Mouse (Mus musculus): Measurements from ENCODE around the gene Tma7. TPM values are rescaled to one million over a fixed set of nuclear protein-coding genes. Genes with fewer than 3 reads are reported as not detected.

Tma7 gene
- polyA plus RNA-seq, 1 experiment from 2014 or later = 752 TPM

- H3K4me1 ChIP-seq = peaks cover 24% of the 10 kb centered on the region
- H3K9ac ChIP-seq (replicated peaks) = peak overlapping the region; percentile 61
- WGBS = 19% methylated on average over 8 of the region's 8 CpGs
- peak overlapping the region; percentile 43; the same call in 1 of the 2 replicates for H3K27ac ChIP-seq (replicated peaks)
- H3K4me2 ChIP-seq = peak overlapping the region; percentile 93
- ATAC-seq (ENCODE audit: low FRiP score) = 0 out of 2 replicates have a peak, but pooled peaks have one; percentile 31
- H3K4me3 ChIP-seq (replicated peaks) = peak overlapping the region; percentile 59
- no peaks in the 10 kb centered on the region for H3K9me3 ChIP-seq (replicated peaks)
- H3K36me3 ChIP-seq = no peaks in the 10 kb centered on the region
- no peaks in the 10 kb centered on the region for H3K27me3 ChIP-seq (replicated peaks)
These were observed 43.5 kb downstream of the Tma7 start for GRCm38 (mm10) chr9:109038901-109039364.

- peak within 1 kb of the TSS; percentile 43; the same call in 1 of the 2 replicates for H3K27ac ChIP-seq (replicated peaks)
- H3K9ac ChIP-seq (replicated peaks) = peak within 1 kb of the TSS; percentile 61
- ATAC-seq (ENCODE audit: low FRiP score) = peak; percentile 80
- WGBS = under 1% methylated on average over 35 of the region's 40 CpGs
- peak within 1 kb of the TSS; percentile 93 for H3K4me2 ChIP-seq
- no peaks in the 10 kb centered on the region for H3K27me3 ChIP-seq (replicated peaks)
- H3K4me3 ChIP-seq (replicated peaks) = peak within 1 kb of the TSS; percentile 59
- peaks cover 24% of the 10 kb centered on the region for H3K4me1 ChIP-seq
- H3K36me3 ChIP-seq = no peaks in the 10 kb centered on the region
- H3K9me3 ChIP-seq (replicated peaks) = no peaks in the 10 kb centered on the region
These were observed 44.1 kb downstream of the Tma7 start, which contains the start of gene Shisa5 for GRCm38 (mm10) chr9:109038086-109038895. TSS of gene Shisa5 (plus strand) at chr9:109038565.

GRCm38 (mm10) chr9:109032435-109032834 is 50.0 kb downstream of the Tma7 start:
- Histone ChIP-seq H3K27ac (replicated peaks) (no peak overlapping the region), H3K27me3 (replicated peaks) (no peaks in the 10 kb centered on the region), H3K4me3 (replicated peaks) (no peak overlapping the region), H3K36me3 (peaks cover 10% of the 10 kb centered on the region), H3K9ac (replicated peaks) (no peak overlapping the region), H3K4me1 (no peaks in the 10 kb centered on the region), H3K4me2 (no peak overlapping the region), H3K9me3 (replicated peaks) (no peaks in the 10 kb centered on the region)
- ATAC-seq (ENCODE audit: low FRiP score) = no peak
- 77% methylated on average over 6 of the region's 6 CpGs for WGBS

GRCm38 (mm10) chr9:109031686-109032085 is 50.7 kb downstream of the Tma7 start:
- WGBS = 84% methylated on average over 8 of the region's 8 CpGs
- no peaks in the 10 kb centered on the region for H3K27me3 ChIP-seq (replicated peaks)
- no peak for ATAC-seq (ENCODE audit: low FRiP score)
- H3K4me2 ChIP-seq = no peak overlapping the region
- H3K4me3 ChIP-seq (replicated peaks) = no peak overlapping the region
- H3K27ac ChIP-seq (replicated peaks) = no peak overlapping the region
- peaks cover 10% of the 10 kb centered on the region for H3K36me3 ChIP-seq
- no peak overlapping the region for H3K9ac ChIP-seq (replicated peaks)
- no peaks in the 10 kb centered on the region for H3K9me3 ChIP-seq (replicated peaks)
- no peaks in the 10 kb centered on the region for H3K4me1 ChIP-seq

GRCm38 (mm10) chr9:109031001-109031400 is 51.4 kb downstream of the Tma7 start:
- Histone ChIP-seq H3K4me1 (no peaks in the 10 kb centered on the region), H3K36me3 (peaks cover 10% of the 10 kb centered on the region), H3K4me2 (no peak overlapping the region), H3K9me3 (replicated peaks) (no peaks in the 10 kb centered on the region), H3K27ac (replicated peaks) (no peak overlapping the region), H3K9ac (replicated peaks) (no peak overlapping the region), H3K4me3 (replicated peaks) (no peak overlapping the region), H3K27me3 (replicated peaks) (no peaks in the 10 kb centered on the region)
- ATAC-seq (ENCODE audit: low FRiP score) = no peak
- WGBS = 92% methylated on average over 7 of the region's 7 CpGs

GRCm38 (mm10) chr9:109030312-109030711 is 52.1 kb downstream of the Tma7 start:
- no peak overlapping the region for H3K4me2 ChIP-seq
- H3K36me3 ChIP-seq = peaks cover 17% of the 10 kb centered on the region
- H3K27me3 ChIP-seq (replicated peaks) = no peaks in the 10 kb centered on the region
- no peak for ATAC-seq (ENCODE audit: low FRiP score)
- no peak overlapping the region for H3K27ac ChIP-seq (replicated peaks)
- WGBS = 83% methylated on average over 3 of the region's 3 CpGs
- H3K9ac ChIP-seq (replicated peaks) = no peak overlapping the region
- no peaks in the 10 kb centered on the region for H3K4me1 ChIP-seq
- no peaks in the 10 kb centered on the region for H3K9me3 ChIP-seq (replicated peaks)
- H3K4me3 ChIP-seq (replicated peaks) = no peak overlapping the region

GRCm38 (mm10) chr9:109028919-109029318 is 53.5 kb downstream of the Tma7 start:
- Histone ChIP-seq H3K9me3 (replicated peaks) (no peaks in the 10 kb centered on the region), H3K9ac (replicated peaks) (no peak overlapping the region), H3K27me3 (replicated peaks) (no peaks in the 10 kb centered on the region), H3K27ac (replicated peaks) (no peak overlapping the region), H3K4me1 (no peaks in the 10 kb centered on the region), H3K36me3 (peaks cover 23% of the 10 kb centered on the region), H3K4me3 (replicated peaks) (no peak overlapping the region), H3K4me2 (no peak overlapping the region)
- WGBS = 82% methylated on average over 5 of the region's 5 CpGs
- no peak for ATAC-seq (ENCODE audit: low FRiP score)

- H3K36me3 ChIP-seq = peaks cover 23% of the 10 kb centered on the region
- H3K4me3 ChIP-seq (replicated peaks) = no peak overlapping the region
- no peak for ATAC-seq (ENCODE audit: low FRiP score)
- no peak overlapping the region for H3K27ac ChIP-seq (replicated peaks)
- no peaks in the 10 kb centered on the region for H3K27me3 ChIP-seq (replicated peaks)
- no peak overlapping the region for H3K9ac ChIP-seq (replicated peaks)
- no peak overlapping the region for H3K4me2 ChIP-seq
- WGBS = 77% methylated on average over 3 of the region's 3 CpGs
- no peaks in the 10 kb centered on the region for H3K4me1 ChIP-seq
- no peaks in the 10 kb centered on the region for H3K9me3 ChIP-seq (replicated peaks)
These were observed 54.0 kb downstream of the Tma7 start for GRCm38 (mm10) chr9:109028421-109028820.

- 89% methylated on average over 8 of the region's 8 CpGs for WGBS
- no peak overlapping the region for H3K4me3 ChIP-seq (replicated peaks)
- no peak for ATAC-seq (ENCODE audit: low FRiP score)
- no peak overlapping the region for H3K4me2 ChIP-seq
- no peaks in the 10 kb centered on the region for H3K27me3 ChIP-seq (replicated peaks)
- H3K27ac ChIP-seq (replicated peaks) = no peak overlapping the region
- H3K9ac ChIP-seq (replicated peaks) = no peak overlapping the region
- no peaks in the 10 kb centered on the region for H3K4me1 ChIP-seq
- H3K36me3 ChIP-seq = peaks cover 26% of the 10 kb centered on the region
- H3K9me3 ChIP-seq (replicated peaks) = no peaks in the 10 kb centered on the region
These were observed 54.9 kb downstream of the Tma7 start for GRCm38 (mm10) chr9:109027521-109027920.

Other genes starting within 250 kb of the Tma7 start
- 16.8 and 18.6 TPM in 2 replicates for gene Slc26a6, start 229.3 kb downstream of the Tma7 start, polyA plus RNA-seq (2015; fragmentation: Nextera tagmentation; extraction: Ambion mirVana)
- 0.32 TPM in 1 of 2 replicates, not detected in the other for gene Tmem89, start 168.0 kb downstream of the Tma7 start, polyA plus RNA-seq (2015; fragmentation: Nextera tagmentation; extraction: Ambion mirVana)
- 511 and 515 TPM in 2 replicates for gene Uqcrc1, start 146.0 kb downstream of the Tma7 start, polyA plus RNA-seq (2015; fragmentation: Nextera tagmentation; extraction: Ambion mirVana)
- gene Col7a1, start 129.0 kb downstream of the Tma7 start, polyA plus RNA-seq (2015; fragmentation: Nextera tagmentation; extraction: Ambion mirVana) = 1.8 and 2.8 TPM in 2 replicates
- not detected in 2 replicates for gene Ucn2, start 96.6 kb downstream of the Tma7 start, polyA plus RNA-seq (2015; fragmentation: Nextera tagmentation; extraction: Ambion mirVana)
- 26.3 and 30.1 TPM in 2 replicates for gene Pfkfb4, start 90.8 kb downstream of the Tma7 start, polyA plus RNA-seq (2015; fragmentation: Nextera tagmentation; extraction: Ambion mirVana)
- 78.4 and 93.0 TPM in 2 replicates for gene Shisa5, start 44.0 kb downstream of the Tma7 start, polyA plus RNA-seq (2015; fragmentation: Nextera tagmentation; extraction: Ambion mirVana)
- gene Trex1, start 22.9 kb downstream of the Tma7 start, polyA plus RNA-seq (2015; fragmentation: Nextera tagmentation; extraction: Ambion mirVana) = 13.9 and 15.6 TPM in 2 replicates
- gene Atrip, start 8.5 kb downstream of the Tma7 start, polyA plus RNA-seq (2015; fragmentation: Nextera tagmentation; extraction: Ambion mirVana) = 32.8 TPM in 2 replicates
- 12.2 and 13.7 TPM in 2 replicates for gene Ccdc51, start 94 bp downstream of the Tma7 start, polyA plus RNA-seq (2015; fragmentation: Nextera tagmentation; extraction: Ambion mirVana)
- gene Plxnb1, start 12.8 kb upstream of the Tma7 start, polyA plus RNA-seq (2015; fragmentation: Nextera tagmentation; extraction: Ambion mirVana) = 11.6 and 13.7 TPM in 2 replicates
- gene Fbxw21, start 79.5 kb upstream of the Tma7 start, polyA plus RNA-seq (2015; fragmentation: Nextera tagmentation; extraction: Ambion mirVana) = not detected in 2 replicates
- gene Fbxw13, start 113.4 kb upstream of the Tma7 start, polyA plus RNA-seq (2015; fragmentation: Nextera tagmentation; extraction: Ambion mirVana) = not detected in 2 replicates
- not detected in 2 replicates for gene Fbxw20, start 152.2 kb upstream of the Tma7 start, polyA plus RNA-seq (2015; fragmentation: Nextera tagmentation; extraction: Ambion mirVana)
- gene Fbxw14, start 205.1 kb upstream of the Tma7 start, polyA plus RNA-seq (2015; fragmentation: Nextera tagmentation; extraction: Ambion mirVana) = not detected in 2 replicates

Measured in neural tube, embryonic 15.5 days (tissue).